Mouse (Mus musculus): ENCODE data around the gene Ciz1. TPM values are rescaled to one million over a fixed set of nuclear protein-coding genes. Genes with fewer than 3 reads are reported as not detected.

Gene Ciz1
- polyA plus RNA-seq, 1 experiment from 2014 or later = 42.7 TPM

GRCm38 (mm10) chr2:32389157-32389556 is 37.0 kb downstream of the Ciz1 start:
- Histone ChIP-seq H3K27ac (no peak overlapping the region), H3K9ac (no peak overlapping the region), H3K36me3 (no peaks in the 10 kb centered on the region), H3K4me3 (no peak overlapping the region), H3K9me3 (no peaks in the 10 kb centered on the region), H3K4me1 (peaks cover 8% of the 10 kb centered on the region), H3K4me2 (no peak overlapping the region), H3K27me3 (no peaks in the 10 kb centered on the region)
- 77% methylated on average over 2 of the region's 2 CpGs for WGBS
- no peak for ATAC-seq (ENCODE audit: insufficient number of reproducible peaks, low FRiP score, low TSS enrichment, low read depth)

- Histone ChIP-seq H3K9ac (no peak overlapping the region), H3K4me3 (no peak overlapping the region), H3K9me3 (no peaks in the 10 kb centered on the region), H3K27me3 (no peaks in the 10 kb centered on the region), H3K36me3 (no peaks in the 10 kb centered on the region), H3K4me2 (no peak overlapping the region), H3K27ac (no peak overlapping the region), H3K4me1 (peaks cover 14% of the 10 kb centered on the region)
- ATAC-seq (ENCODE audit: insufficient number of reproducible peaks, low FRiP score, low TSS enrichment, low read depth) = no peak
- 64% methylated on average over 8 of the region's 8 CpGs for WGBS
Observed at GRCm38 (mm10) chr2:32390871-32391270, 38.7 kb downstream of the Ciz1 start.

GRCm38 (mm10) chr2:32392063-32392462 is 39.9 kb downstream of the Ciz1 start:
- H3K27ac ChIP-seq = no peak overlapping the region
- peaks cover 20% of the 10 kb centered on the region for H3K4me1 ChIP-seq
- no peak for ATAC-seq (ENCODE audit: insufficient number of reproducible peaks, low FRiP score, low TSS enrichment, low read depth)
- H3K9ac ChIP-seq = no peak overlapping the region
- no peaks in the 10 kb centered on the region for H3K36me3 ChIP-seq
- H3K27me3 ChIP-seq = no peaks in the 10 kb centered on the region
- H3K4me2 ChIP-seq = no peak overlapping the region
- no peak overlapping the region for H3K4me3 ChIP-seq
- no peaks in the 10 kb centered on the region for H3K9me3 ChIP-seq
- WGBS = 83% methylated on average over 5 of the region's 5 CpGs

- Histone ChIP-seq H3K27me3 (no peaks in the 10 kb centered on the region), H3K4me3 (peak overlapping the region; percentile 88), H3K4me1 (peaks cover 17% of the 10 kb centered on the region), H3K9me3 (no peaks in the 10 kb centered on the region), H3K4me2 (peak overlapping the region; percentile 88), H3K27ac (peak overlapping the region; percentile 95), H3K36me3 (peaks cover 4% of the 10 kb centered on the region), H3K9ac (peak overlapping the region; percentile 58)
- 5% methylated on average over 8 of the region's 8 CpGs for WGBS
- ATAC-seq (ENCODE audit: insufficient number of reproducible peaks, low FRiP score, low TSS enrichment, low read depth) = no peak
Observed at GRCm38 (mm10) chr2:32394973-32395372, 42.8 kb downstream of the Ciz1 start.

GRCm38 (mm10) chr2:32395484-32395945 is 43.4 kb downstream of the Ciz1 start, which contains the start of gene Ptges2:
TSS of gene Ptges2 (plus strand) at chr2:32395896.
- Histone ChIP-seq H3K9ac (peak within 1 kb of the TSS; percentile 78), H3K9me3 (no peaks in the 10 kb centered on the region), H3K27me3 (no peaks in the 10 kb centered on the region), H3K4me3 (peak within 1 kb of the TSS; percentile 88), H3K4me2 (peak within 1 kb of the TSS; percentile 88), H3K36me3 (peaks cover 9% of the 10 kb centered on the region), H3K27ac (peak within 1 kb of the TSS; percentile 95), H3K4me1 (peaks cover 17% of the 10 kb centered on the region)
- ATAC-seq (ENCODE audit: insufficient number of reproducible peaks, low FRiP score, low TSS enrichment, low read depth) = peak; percentile 90
- under 1% methylated on average over 31 of the region's 31 CpGs for WGBS

- H3K4me3 ChIP-seq = peak overlapping the region; percentile 88
- peak overlapping the region; percentile 78 for H3K9ac ChIP-seq
- no peaks in the 10 kb centered on the region for H3K27me3 ChIP-seq
- WGBS = under 1% methylated on average over 58 of the region's 59 CpGs
- peaks cover 17% of the 10 kb centered on the region for H3K4me1 ChIP-seq
- ATAC-seq (ENCODE audit: insufficient number of reproducible peaks, low FRiP score, low TSS enrichment, low read depth) = peak; percentile 86
- H3K9me3 ChIP-seq = no peaks in the 10 kb centered on the region
- H3K36me3 ChIP-seq = peaks cover 15% of the 10 kb centered on the region
- H3K27ac ChIP-seq = peak overlapping the region; percentile 95
- peak overlapping the region; percentile 88 for H3K4me2 ChIP-seq
Observed at GRCm38 (mm10) chr2:32395946-32396621, 44.0 kb downstream of the Ciz1 start.

GRCm38 (mm10) chr2:32396695-32397094 is 44.6 kb downstream of the Ciz1 start:
- H3K27ac ChIP-seq = peak overlapping the region; percentile 95
- under 1% methylated on average over 15 of the region's 15 CpGs for WGBS

GRCm38 (mm10) chr2:32404663-32405062 is 52.5 kb downstream of the Ciz1 start:
- WGBS = 17% methylated on average over 2 of the region's 2 CpGs
- H3K27me3 ChIP-seq = no peaks in the 10 kb centered on the region
- no peak overlapping the region for H3K4me2 ChIP-seq
- H3K4me1 ChIP-seq = peaks cover 12% of the 10 kb centered on the region
- H3K36me3 ChIP-seq = peaks cover 37% of the 10 kb centered on the region
- no peak for ATAC-seq (ENCODE audit: insufficient number of reproducible peaks, low FRiP score, low TSS enrichment, low read depth)
- no peak overlapping the region for H3K9ac ChIP-seq
- H3K27ac ChIP-seq = no peak overlapping the region
- no peaks in the 10 kb centered on the region for H3K9me3 ChIP-seq
- H3K4me3 ChIP-seq = no peak overlapping the region

More at GRCm38 (mm10) chr2:32396695-32397094, 44.6 kb downstream of the Ciz1 start:
- no peak for ATAC-seq (ENCODE audit: insufficient number of reproducible peaks, low FRiP score, low TSS enrichment, low read depth)
- peaks cover 17% of the 10 kb centered on the region for H3K4me1 ChIP-seq
- H3K9ac ChIP-seq = peak overlapping the region; percentile 78
- H3K4me2 ChIP-seq = peak overlapping the region; percentile 88
- H3K36me3 ChIP-seq = peaks cover 19% of the 10 kb centered on the region
- no peaks in the 10 kb centered on the region for H3K9me3 ChIP-seq
- H3K27me3 ChIP-seq = no peaks in the 10 kb centered on the region
- peak overlapping the region; percentile 88 for H3K4me3 ChIP-seq

- no peaks in the 10 kb centered on the region for H3K27me3 ChIP-seq
- peaks cover 18% of the 10 kb centered on the region for H3K4me1 ChIP-seq
- H3K36me3 ChIP-seq = peaks cover 14% of the 10 kb centered on the region
- no peak overlapping the region for H3K27ac ChIP-seq
- H3K9ac ChIP-seq = no peak overlapping the region
- no peak for ATAC-seq (ENCODE audit: insufficient number of reproducible peaks, low FRiP score, low TSS enrichment, low read depth)
- no peak overlapping the region for H3K4me3 ChIP-seq
- H3K4me2 ChIP-seq = no peak overlapping the region
- WGBS = 77% methylated on average over 7 of the region's 7 CpGs
- H3K9me3 ChIP-seq = no peaks in the 10 kb centered on the region
Observed at GRCm38 (mm10) chr2:32407144-32407824, 55.2 kb downstream of the Ciz1 start.

GRCm38 (mm10) chr2:32408429-32409424 is 56.6 kb downstream of the Ciz1 start:
- Histone ChIP-seq H3K9me3 (no peaks in the 10 kb centered on the region), H3K4me1 (peaks cover 18% of the 10 kb centered on the region), H3K9ac (no peak overlapping the region), H3K36me3 (peaks cover 2% of the 10 kb centered on the region; the same call in 1 of the 2 replicates), H3K4me2 (0 out of 2 replicates have a peak overlapping the region, but pooled peaks have one; percentile 10), H3K4me3 (no peak overlapping the region), H3K27me3 (no peaks in the 10 kb centered on the region), H3K27ac (peak overlapping the region; percentile 69)
- WGBS = 30% methylated on average over 25 of the region's 25 CpGs
- 0 out of 2 replicates have a peak, but pooled peaks have one; percentile 20 for ATAC-seq (ENCODE audit: insufficient number of reproducible peaks, low FRiP score, low TSS enrichment, low read depth)

- H3K9me3 ChIP-seq = no peaks in the 10 kb centered on the region
- ATAC-seq (ENCODE audit: insufficient number of reproducible peaks, low FRiP score, low TSS enrichment, low read depth) = no peak
- H3K4me2 ChIP-seq = no peak overlapping the region
- H3K27ac ChIP-seq = no peak overlapping the region
- H3K4me3 ChIP-seq = no peak overlapping the region
- peaks cover 18% of the 10 kb centered on the region for H3K4me1 ChIP-seq
- H3K27me3 ChIP-seq = no peaks in the 10 kb centered on the region
- peaks cover 26% of the 10 kb centered on the region for H3K36me3 ChIP-seq
- H3K9ac ChIP-seq = no peak overlapping the region
- WGBS = 85% methylated on average over 7 of the region's 7 CpGs
Observed at GRCm38 (mm10) chr2:32411407-32411806, 59.3 kb downstream of the Ciz1 start.
